Mouse (Mus musculus): ENCODE measurements around the gene Krt19. TPM values are rescaled to one million over a fixed set of nuclear protein-coding genes. Genes with fewer than 3 reads are reported as not detected.

The Krt19 gene
- polyA plus RNA-seq, 1 experiment: 2,324 TPM

GRCm38 (mm10) chr11:100113742-100114029 lies 34.8 kb downstream of the Krt19 start:
- Histone ChIP-seq H3K27ac (ENCODE audit: insufficient read depth, low read depth, low read length) (no peak overlapping the region), H3K4me3 (ENCODE audit: low read depth, low read length) (no peak overlapping the region), H3K36me3 (ENCODE audit: control insufficient read depth, insufficient read depth, low read length) (no peaks in the 10 kb centered on the region), H3K4me1 (ENCODE audit: control insufficient read depth, insufficient read depth, insufficient read length, low read length) (peaks cover 5% of the 10 kb centered on the region; the same call in 1 of the 2 replicates), H3K27me3 (ENCODE audit: control insufficient read depth, insufficient read depth, low read length) (no peaks in the 10 kb centered on the region)
- 45% methylated on average over 2 of the region's 2 CpGs for WGBS
- TF ChIP-seq CTCF (IDR thresholded peaks at IDR 0.05; ENCODE audit: extremely low read depth, insufficient read length, insufficient replicate concordance, low read depth, low read length): no peak
- no peak for TF ChIP-seq POLR2A (IDR thresholded peaks at IDR 0.05; ENCODE audit: low read depth, low read length)

GRCm38 (mm10) chr11:100112935-100113741 lies 35.3 kb downstream of the Krt19 start:
- H3K4me3 ChIP-seq (ENCODE audit: low read depth, low read length): no peak overlapping the region
- TF ChIP-seq CTCF (IDR thresholded peaks at IDR 0.05; ENCODE audit: extremely low read depth, insufficient read length, insufficient replicate concordance, low read depth, low read length) (no peak), POLR2A (IDR thresholded peaks at IDR 0.05; ENCODE audit: low read depth, low read length) (no peak)
- no peak overlapping the region for H3K27ac ChIP-seq (ENCODE audit: insufficient read depth, low read depth, low read length)
- peaks cover 5% of the 10 kb centered on the region; the same call in 1 of the 2 replicates for H3K4me1 ChIP-seq (ENCODE audit: control insufficient read depth, insufficient read depth, insufficient read length, low read length)
- WGBS: 67% methylated on average over 11 of the region's 11 CpGs
- no peaks in the 10 kb centered on the region for H3K27me3 ChIP-seq (ENCODE audit: control insufficient read depth, insufficient read depth, low read length)
- H3K36me3 ChIP-seq (ENCODE audit: control insufficient read depth, insufficient read depth, low read length): no peaks in the 10 kb centered on the region

- no peak for TF ChIP-seq POLR2A (IDR thresholded peaks at IDR 0.05; ENCODE audit: low read depth, low read length)
- TF ChIP-seq CTCF (IDR thresholded peaks at IDR 0.05; ENCODE audit: extremely low read depth, insufficient read length, insufficient replicate concordance, low read depth, low read length): no peak
- H3K36me3 ChIP-seq (ENCODE audit: control insufficient read depth, insufficient read depth, low read length): no peaks in the 10 kb centered on the region
- H3K4me1 ChIP-seq (ENCODE audit: control insufficient read depth, insufficient read depth, insufficient read length, low read length): peaks cover 6% of the 10 kb centered on the region
- 55% methylated on average over 6 of the region's 6 CpGs for WGBS
- H3K27me3 ChIP-seq (ENCODE audit: control insufficient read depth, insufficient read depth, low read length): no peaks in the 10 kb centered on the region
- H3K4me3 ChIP-seq (ENCODE audit: low read depth, low read length): no peak within 1 kb of the TSS
- H3K27ac ChIP-seq (ENCODE audit: insufficient read depth, low read depth, low read length): no peak within 1 kb of the TSS
Measured at GRCm38 (mm10) chr11:100105576-100106122, 42.8 kb downstream of the Krt19 start, which contains the start of gene Krt36. TSS of gene Krt36 (minus strand) at chr11:100105626.

- peaks cover 5% of the 10 kb centered on the region for H3K4me1 ChIP-seq (ENCODE audit: control insufficient read depth, insufficient read depth, insufficient read length, low read length)
- TF ChIP-seq POLR2A (IDR thresholded peaks at IDR 0.05; ENCODE audit: low read depth, low read length) (no peak), CTCF (IDR thresholded peaks at IDR 0.05; ENCODE audit: extremely low read depth, insufficient read length, insufficient replicate concordance, low read depth, low read length) (no peak)
- no peak overlapping the region for H3K27ac ChIP-seq (ENCODE audit: insufficient read depth, low read depth, low read length)
- H3K27me3 ChIP-seq (ENCODE audit: control insufficient read depth, insufficient read depth, low read length): no peaks in the 10 kb centered on the region
- WGBS: 87% methylated on average over 15 of the region's 15 CpGs
- H3K4me3 ChIP-seq (ENCODE audit: low read depth, low read length): no peak overlapping the region
- no peaks in the 10 kb centered on the region for H3K36me3 ChIP-seq (ENCODE audit: control insufficient read depth, insufficient read depth, low read length)
Measured at GRCm38 (mm10) chr11:100102693-100103429, 45.6 kb downstream of the Krt19 start.

GRCm38 (mm10) chr11:100100391-100100790 lies 48.1 kb downstream of the Krt19 start:
- TF ChIP-seq CTCF (IDR thresholded peaks at IDR 0.05; ENCODE audit: extremely low read depth, insufficient read length, insufficient replicate concordance, low read depth, low read length) (no peak), POLR2A (IDR thresholded peaks at IDR 0.05; ENCODE audit: low read depth, low read length) (no peak)
- Histone ChIP-seq H3K27ac (ENCODE audit: insufficient read depth, low read depth, low read length) (no peak overlapping the region), H3K4me1 (ENCODE audit: control insufficient read depth, insufficient read depth, insufficient read length, low read length) (peaks cover 4% of the 10 kb centered on the region), H3K36me3 (ENCODE audit: control insufficient read depth, insufficient read depth, low read length) (no peaks in the 10 kb centered on the region), H3K4me3 (ENCODE audit: low read depth, low read length) (no peak overlapping the region), H3K27me3 (ENCODE audit: control insufficient read depth, insufficient read depth, low read length) (no peaks in the 10 kb centered on the region)
- WGBS: 89% methylated on average over 4 of the region's 4 CpGs

- H3K36me3 ChIP-seq (ENCODE audit: control insufficient read depth, insufficient read depth, low read length): no peaks in the 10 kb centered on the region
- H3K4me1 ChIP-seq (ENCODE audit: control insufficient read depth, insufficient read depth, insufficient read length, low read length): peaks cover 1% of the 10 kb centered on the region; the same call in 1 of the 2 replicates
- TF ChIP-seq CTCF (IDR thresholded peaks at IDR 0.05; ENCODE audit: extremely low read depth, insufficient read length, insufficient replicate concordance, low read depth, low read length) (no peak), POLR2A (IDR thresholded peaks at IDR 0.05; ENCODE audit: low read depth, low read length) (no peak)
- no peak overlapping the region for H3K4me3 ChIP-seq (ENCODE audit: low read depth, low read length)
- no peak overlapping the region for H3K27ac ChIP-seq (ENCODE audit: insufficient read depth, low read depth, low read length)
- WGBS: 74% methylated on average over 9 of the region's 9 CpGs
- H3K27me3 ChIP-seq (ENCODE audit: control insufficient read depth, insufficient read depth, low read length): no peaks in the 10 kb centered on the region
Measured at GRCm38 (mm10) chr11:100097819-100098218, 50.6 kb downstream of the Krt19 start.

- H3K4me1 ChIP-seq (ENCODE audit: control insufficient read depth, insufficient read depth, insufficient read length, low read length): peaks cover 2% of the 10 kb centered on the region; the same call in 1 of the 2 replicates
- no peak within 1 kb of the TSS for H3K27ac ChIP-seq (ENCODE audit: insufficient read depth, low read depth, low read length)
- TF ChIP-seq POLR2A (IDR thresholded peaks at IDR 0.05; ENCODE audit: low read depth, low read length) (no peak), CTCF (IDR thresholded peaks at IDR 0.05; ENCODE audit: extremely low read depth, insufficient read length, insufficient replicate concordance, low read depth, low read length) (no peak)
- no peaks in the 10 kb centered on the region for H3K36me3 ChIP-seq (ENCODE audit: control insufficient read depth, insufficient read depth, low read length)
- H3K4me3 ChIP-seq (ENCODE audit: low read depth, low read length): no peak within 1 kb of the TSS
- 87% methylated on average over 9 of the region's 9 CpGs for WGBS
- H3K27me3 ChIP-seq (ENCODE audit: control insufficient read depth, insufficient read depth, low read length): no peaks in the 10 kb centered on the region
Measured at GRCm38 (mm10) chr11:100096141-100096540, 52.3 kb downstream of the Krt19 start, which contains the start of gene Krt35. TSS of gene Krt35 (minus strand) at chr11:100096241.

Other genes with a start within 250 kb of the Krt19 start
- gene Krtap31-1, start 240.7 kb downstream of the Krt19 start, polyA plus RNA-seq (2012; rRNA removed): not detected in 2 replicates
- gene Gm11565, start 233.9 kb downstream of the Krt19 start, polyA plus RNA-seq (2012; rRNA removed): not detected in 2 replicates
- not detected in 2 replicates for gene Krtap31-2, start 212.4 kb downstream of the Krt19 start, polyA plus RNA-seq (2012; rRNA removed)
- not detected in 2 replicates for gene Krtap9-5, start 200.2 kb downstream of the Krt19 start, polyA plus RNA-seq (2012; rRNA removed)
- gene Krtap29-1, start 169.6 kb downstream of the Krt19 start, polyA plus RNA-seq (2012; rRNA removed): not detected in 2 replicates
- not detected in 2 replicates for gene Krtap16-1, start 162.1 kb downstream of the Krt19 start, polyA plus RNA-seq (2012; rRNA removed)
- gene Krtap17-1, start 154.7 kb downstream of the Krt19 start, polyA plus RNA-seq (2012; rRNA removed): not detected in 2 replicates
- not detected in 2 replicates for gene Krt33a, start 132.5 kb downstream of the Krt19 start, polyA plus RNA-seq (2012; rRNA removed)
- not detected in 2 replicates for gene Krt33b, start 118.8 kb downstream of the Krt19 start, polyA plus RNA-seq (2012; rRNA removed)
- gene Krt34, start 107.1 kb downstream of the Krt19 start, polyA plus RNA-seq (2012; rRNA removed): not detected in 2 replicates
- 0.20 TPM in 1 of 2 replicates, not detected in the other for gene Krt31, start 98.1 kb downstream of the Krt19 start, polyA plus RNA-seq (2012; rRNA removed)
- not detected in 2 replicates for gene Krt32, start 60.4 kb downstream of the Krt19 start, polyA plus RNA-seq (2012; rRNA removed)
- gene Krt35, start 52.4 kb downstream of the Krt19 start, polyA plus RNA-seq (2012; rRNA removed): not detected in 2 replicates
- not detected in 2 replicates for gene Krt36, start 43.0 kb downstream of the Krt19 start, polyA plus RNA-seq (2012; rRNA removed)
- gene Krt13, start 27.1 kb downstream of the Krt19 start, polyA plus RNA-seq (2012; rRNA removed): 1.0 TPM in 1 of 2 replicates, not detected in the other
- gene Krt15, start 12.7 kb downstream of the Krt19 start, polyA plus RNA-seq (2012; rRNA removed): 0.32 and 1.1 TPM in 2 replicates
- gene Krt9, start 44.6 kb upstream of the Krt19 start, polyA plus RNA-seq (2012; rRNA removed): not detected in 2 replicates
- gene Krt14, start 58.9 kb upstream of the Krt19 start, polyA plus RNA-seq (2012; rRNA removed): 0.27 TPM in 1 of 2 replicates, not detected in the other
- 0.08 TPM in 1 of 2 replicates, not detected in the other for gene Krt16, start 100.2 kb upstream of the Krt19 start, polyA plus RNA-seq (2012; rRNA removed)
- 0.11 and 0.72 TPM in 2 replicates for gene Krt17, start 112.4 kb upstream of the Krt19 start, polyA plus RNA-seq (2012; rRNA removed)
- gene Krt42, start 121.2 kb upstream of the Krt19 start, polyA plus RNA-seq (2012; rRNA removed): 0.09 TPM in 1 of 2 replicates, not detected in the other
- 49.3 and 102 TPM in 2 replicates for gene Eif1, start 171.2 kb upstream of the Krt19 start, polyA plus RNA-seq (2012; rRNA removed)
- gene Gast, start 185.7 kb upstream of the Krt19 start, polyA plus RNA-seq (2012; rRNA removed): 0.38 and 336 TPM in 2 replicates
- gene Hap1, start 207.5 kb upstream of the Krt19 start, polyA plus RNA-seq (2012; rRNA removed): 2.7 and 4.6 TPM in 2 replicates
- gene Jup, start 249.1 kb upstream of the Krt19 start, polyA plus RNA-seq (2012; rRNA removed): 253 and 689 TPM in 2 replicates